Mouse (Mus musculus): ENCODE results near the gene Fbxw4. TPM values are rescaled to one million over a fixed set of nuclear protein-coding genes. Genes with fewer than 3 reads are reported as not detected.

Fbxw4 gene
- polyA plus RNA-seq, 1 experiment: 44.8 TPM

GRCm38 (mm10) chr19:45595481-45595880 is 64.6 kb downstream of the Fbxw4 start:
- 89% methylated on average over 6 of the region's 6 CpGs for WGBS
- no peak for DNase-seq
- Histone ChIP-seq H3K4me3 (replicated peaks; ENCODE audit: insufficient read depth, low read depth, low read length) (no peak overlapping the region), H3K27ac (ENCODE audit: insufficient read depth, low read length) (no peak overlapping the region), H3K27me3 (ENCODE audit: control insufficient read depth, insufficient read depth, low read length) (no peaks in the 10 kb centered on the region), H3K4me1 (ENCODE audit: control insufficient read depth, insufficient read depth, low read length) (peaks cover 11% of the 10 kb centered on the region)
- no peak for TF ChIP-seq CTCF (IDR thresholded peaks at IDR 0.05; ENCODE audit: borderline replicate concordance, insufficient read depth, low read depth, low read length)

GRCm38 (mm10) chr19:45594079-45594478 is 66.0 kb downstream of the Fbxw4 start:
- H3K4me1 ChIP-seq (ENCODE audit: control insufficient read depth, insufficient read depth, low read length): peaks cover 15% of the 10 kb centered on the region
- no peak for DNase-seq
- TF ChIP-seq POLR2A (IDR thresholded peaks at IDR 0.05; ENCODE audit: borderline replicate concordance, insufficient read depth, low read length) (no peak), CTCF (IDR thresholded peaks at IDR 0.05; ENCODE audit: borderline replicate concordance, insufficient read depth, low read depth, low read length) (no peak)
- no peak overlapping the region for H3K4me3 ChIP-seq (replicated peaks; ENCODE audit: insufficient read depth, low read depth, low read length)
- no peak overlapping the region for H3K27ac ChIP-seq (ENCODE audit: insufficient read depth, low read length)
- H3K27me3 ChIP-seq (ENCODE audit: control insufficient read depth, insufficient read depth, low read length): no peaks in the 10 kb centered on the region
- 97% methylated on average over 7 of the region's 7 CpGs for WGBS

GRCm38 (mm10) chr19:45592916-45593315 is 67.2 kb downstream of the Fbxw4 start:
- Histone ChIP-seq H3K27ac (ENCODE audit: insufficient read depth, low read length) (no peak overlapping the region), H3K4me3 (replicated peaks; ENCODE audit: insufficient read depth, low read depth, low read length) (no peak overlapping the region), H3K27me3 (ENCODE audit: control insufficient read depth, insufficient read depth, low read length) (no peaks in the 10 kb centered on the region), H3K4me1 (ENCODE audit: control insufficient read depth, insufficient read depth, low read length) (peaks cover 15% of the 10 kb centered on the region)
- TF ChIP-seq CTCF (IDR thresholded peaks at IDR 0.05; ENCODE audit: borderline replicate concordance, insufficient read depth, low read depth, low read length) (no peak), POLR2A (IDR thresholded peaks at IDR 0.05; ENCODE audit: borderline replicate concordance, insufficient read depth, low read length) (no peak)
- DNase-seq: peak; percentile 47 to 66
- 12% methylated on average over 9 of the region's 9 CpGs for WGBS

GRCm38 (mm10) chr19:45591704-45592103 is 68.4 kb downstream of the Fbxw4 start:
- no peaks in the 10 kb centered on the region for H3K27me3 ChIP-seq (ENCODE audit: control insufficient read depth, insufficient read depth, low read length)
- no peak overlapping the region for H3K27ac ChIP-seq (ENCODE audit: insufficient read depth, low read length)
- H3K4me3 ChIP-seq (replicated peaks; ENCODE audit: insufficient read depth, low read depth, low read length): no peak overlapping the region
- DNase-seq: peak; percentile 41 to 50
- no peak for TF ChIP-seq POLR2A (IDR thresholded peaks at IDR 0.05; ENCODE audit: borderline replicate concordance, insufficient read depth, low read length)
- no peak for TF ChIP-seq CTCF (IDR thresholded peaks at IDR 0.05; ENCODE audit: borderline replicate concordance, insufficient read depth, low read depth, low read length)
- H3K4me1 ChIP-seq (ENCODE audit: control insufficient read depth, insufficient read depth, low read length): peaks cover 15% of the 10 kb centered on the region
- WGBS: 63% methylated on average over 7 of the region's 7 CpGs

GRCm38 (mm10) chr19:45589761-45590160 is 70.4 kb downstream of the Fbxw4 start:
- H3K27me3 ChIP-seq (ENCODE audit: control insufficient read depth, insufficient read depth, low read length): no peaks in the 10 kb centered on the region
- H3K4me1 ChIP-seq (ENCODE audit: control insufficient read depth, insufficient read depth, low read length): peaks cover 15% of the 10 kb centered on the region
- no peak for TF ChIP-seq POLR2A (IDR thresholded peaks at IDR 0.05; ENCODE audit: borderline replicate concordance, insufficient read depth, low read length)
- no peak for TF ChIP-seq CTCF (IDR thresholded peaks at IDR 0.05; ENCODE audit: borderline replicate concordance, insufficient read depth, low read depth, low read length)

GRCm38 (mm10) chr19:45587509-45588292 is 72.4 kb downstream of the Fbxw4 start:
- H3K4me3 ChIP-seq (replicated peaks; ENCODE audit: insufficient read depth, low read depth, low read length): no peak overlapping the region
- H3K4me1 ChIP-seq (ENCODE audit: control insufficient read depth, insufficient read depth, low read length): peaks cover 10% of the 10 kb centered on the region
- 69% methylated on average over 6 of the region's 6 CpGs for WGBS
- no peak overlapping the region for H3K27ac ChIP-seq (ENCODE audit: insufficient read depth, low read length)
- H3K27me3 ChIP-seq (ENCODE audit: control insufficient read depth, insufficient read depth, low read length): no peaks in the 10 kb centered on the region
- no peak for TF ChIP-seq CTCF (IDR thresholded peaks at IDR 0.05; ENCODE audit: borderline replicate concordance, insufficient read depth, low read depth, low read length)
- no peak for TF ChIP-seq POLR2A (IDR thresholded peaks at IDR 0.05; ENCODE audit: borderline replicate concordance, insufficient read depth, low read length)
- no peak for DNase-seq

More at GRCm38 (mm10) chr19:45589761-45590160, 70.4 kb downstream of the Fbxw4 start:
- 45% methylated on average over 6 of the region's 6 CpGs for WGBS
- Histone ChIP-seq H3K27ac (ENCODE audit: insufficient read depth, low read length) (no peak overlapping the region), H3K4me3 (replicated peaks; ENCODE audit: insufficient read depth, low read depth, low read length) (no peak overlapping the region)
- DNase-seq: peak in 1 of 2 experiments; percentile 43

GRCm38 (mm10) chr19:45586850-45587249 is 73.3 kb downstream of the Fbxw4 start:
- DNase-seq: no peak
- Histone ChIP-seq H3K4me3 (replicated peaks; ENCODE audit: insufficient read depth, low read depth, low read length) (no peak overlapping the region), H3K4me1 (ENCODE audit: control insufficient read depth, insufficient read depth, low read length) (peaks cover 4% of the 10 kb centered on the region; the same call in 1 of the 2 replicates), H3K27me3 (ENCODE audit: control insufficient read depth, insufficient read depth, low read length) (no peaks in the 10 kb centered on the region), H3K27ac (ENCODE audit: insufficient read depth, low read length) (no peak overlapping the region)
- 86% methylated on average over 3 of the region's 3 CpGs for WGBS
- TF ChIP-seq POLR2A (IDR thresholded peaks at IDR 0.05; ENCODE audit: borderline replicate concordance, insufficient read depth, low read length) (no peak), CTCF (IDR thresholded peaks at IDR 0.05; ENCODE audit: borderline replicate concordance, insufficient read depth, low read depth, low read length) (no peak)
